Mouse (Mus musculus): ENCODE measurements at regions not wholly inside any gene's neighbourhood (a gene's known extent, or its start where the extent isn't known, plus 50 kb on each side); places are given as distances from the start of the nearest gene placed in this dataset.
A peak's percentile ranks its signal among the peaks of the same experiment; 100 is the strongest.

GRCm38 (mm10) chr13:55974105-55974504 lies 138.1 kb upstream of the Pitx1 start:
- Histone ChIP-seq H3K27ac (ENCODE audit: low read depth, low read length) (no peak overlapping the region), H3K9me3 (ENCODE audit: low read length) (no peaks in the 10 kb centered on the region), H3K4me3 (ENCODE audit: low read depth, low read length) (no peak overlapping the region), H3K27me3 (ENCODE audit: insufficient read depth, low read length) (peaks cover 5% of the 10 kb centered on the region), H3K4me1 (ENCODE audit: insufficient read depth, low read length) (no peaks in the 10 kb centered on the region), H3K36me3 (ENCODE audit: insufficient read depth, low read length) (no peaks in the 10 kb centered on the region), H3K9ac (replicated peaks; ENCODE audit: low read length, poor library complexity, severe bottlenecking) (no peak overlapping the region), H3K4me2 (ENCODE audit: low read depth, low read length, poor library complexity, severe bottlenecking) (no peak overlapping the region)
- TF ChIP-seq CTCF (IDR thresholded peaks at IDR 0.05): peak; percentile 59
- DNase-seq (ENCODE audit: low spot score) (no peak), ATAC-seq (ENCODE audit: low FRiP score) (no peak)
- WGBS: 48% methylated on average over 5 of the region's 5 CpGs

- Histone ChIP-seq H3K4me3 (ENCODE audit: low read depth, low read length) (no peak overlapping the region), H3K9ac (replicated peaks; ENCODE audit: low read length, poor library complexity, severe bottlenecking) (no peak overlapping the region), H3K4me1 (ENCODE audit: insufficient read depth, low read length) (no peaks in the 10 kb centered on the region), H3K27ac (ENCODE audit: low read depth, low read length) (no peak overlapping the region), H3K9me3 (ENCODE audit: low read length) (no peaks in the 10 kb centered on the region), H3K27me3 (ENCODE audit: insufficient read depth, low read length) (no peaks in the 10 kb centered on the region; the same call in 1 of the 2 replicates), H3K4me2 (ENCODE audit: low read depth, low read length, poor library complexity, severe bottlenecking) (no peak overlapping the region), H3K36me3 (ENCODE audit: insufficient read depth, low read length) (no peaks in the 10 kb centered on the region)
- no peak for DNase-seq (ENCODE audit: low spot score)
- WGBS: 85% methylated on average over 6 of the region's 6 CpGs
- TF ChIP-seq CTCF (IDR thresholded peaks at IDR 0.05): 0 out of 2 replicates have a peak, but pooled peaks have one; percentile 9
- no peak for ATAC-seq (ENCODE audit: low FRiP score)
These were observed 134.7 kb upstream of the Pitx1 start for GRCm38 (mm10) chr13:55970687-55971086.

GRCm38 (mm10) chr13:55969473-55969872 lies 133.5 kb upstream of the Pitx1 start:
- DNase-seq (ENCODE audit: low spot score) (no peak), ATAC-seq (ENCODE audit: low FRiP score) (no peak)
- Histone ChIP-seq H3K9me3 (ENCODE audit: low read length) (no peaks in the 10 kb centered on the region), H3K36me3 (ENCODE audit: insufficient read depth, low read length) (no peaks in the 10 kb centered on the region), H3K4me3 (ENCODE audit: low read depth, low read length) (no peak overlapping the region), H3K4me2 (ENCODE audit: low read depth, low read length, poor library complexity, severe bottlenecking) (no peak overlapping the region), H3K27me3 (ENCODE audit: insufficient read depth, low read length) (no peaks in the 10 kb centered on the region; the same call in 1 of the 2 replicates), H3K4me1 (ENCODE audit: insufficient read depth, low read length) (no peaks in the 10 kb centered on the region), H3K9ac (replicated peaks; ENCODE audit: low read length, poor library complexity, severe bottlenecking) (no peak overlapping the region), H3K27ac (ENCODE audit: low read depth, low read length) (no peak overlapping the region)
- 87% methylated on average over 4 of the region's 4 CpGs for WGBS
- TF ChIP-seq CTCF (IDR thresholded peaks at IDR 0.05): peak; percentile 22; the same call in 1 of the 2 replicates

- WGBS: 72% methylated on average over 6 of the region's 6 CpGs
- TF ChIP-seq CTCF (IDR thresholded peaks at IDR 0.05): no peak
- H3K27me3 ChIP-seq (ENCODE audit: insufficient read depth, low read length): peaks cover 14% of the 10 kb centered on the region
These were observed 131.2 kb upstream of the Pitx1 start for GRCm38 (mm10) chr13:55967151-55967550.

GRCm38 (mm10) chr13:55963005-55963620 lies 127.1 kb upstream of the Pitx1 start:
- Histone ChIP-seq H3K27me3 (ENCODE audit: insufficient read depth, low read length) (peaks cover 14% of the 10 kb centered on the region), H3K4me1 (ENCODE audit: insufficient read depth, low read length) (peaks cover 3% of the 10 kb centered on the region; the same call in 1 of the 2 replicates), H3K36me3 (ENCODE audit: insufficient read depth, low read length) (no peaks in the 10 kb centered on the region), H3K4me3 (ENCODE audit: low read depth, low read length) (peak overlapping the region; percentile 27; the same call in 1 of the 2 replicates), H3K9me3 (ENCODE audit: low read length) (no peaks in the 10 kb centered on the region), H3K27ac (ENCODE audit: low read depth, low read length) (no peak overlapping the region), H3K4me2 (ENCODE audit: low read depth, low read length, poor library complexity, severe bottlenecking) (peak overlapping the region; percentile 53), H3K9ac (replicated peaks; ENCODE audit: low read length, poor library complexity, severe bottlenecking) (no peak overlapping the region)
- DNase-seq (ENCODE audit: low spot score): peak; percentile 85
- ATAC-seq (ENCODE audit: low FRiP score): peak; percentile 62; the same call in 1 of the 2 replicates
- peak; percentile 92 for TF ChIP-seq CTCF (IDR thresholded peaks at IDR 0.05)
- 3% methylated on average over 22 of the region's 22 CpGs for WGBS

More at GRCm38 (mm10) chr13:55967151-55967550, 131.2 kb upstream of the Pitx1 start:
- no peaks in the 10 kb centered on the region for H3K9me3 ChIP-seq (ENCODE audit: low read length)
- ATAC-seq (ENCODE audit: low FRiP score) (no peak), DNase-seq (ENCODE audit: low spot score) (no peak)
- peaks cover 3% of the 10 kb centered on the region; the same call in 1 of the 2 replicates for H3K4me1 ChIP-seq (ENCODE audit: insufficient read depth, low read length)
- H3K4me2 ChIP-seq (ENCODE audit: low read depth, low read length, poor library complexity, severe bottlenecking): no peak overlapping the region
- no peaks in the 10 kb centered on the region for H3K36me3 ChIP-seq (ENCODE audit: insufficient read depth, low read length)
- no peak overlapping the region for H3K27ac ChIP-seq (ENCODE audit: low read depth, low read length)
- no peak overlapping the region for H3K9ac ChIP-seq (replicated peaks; ENCODE audit: low read length, poor library complexity, severe bottlenecking)
- H3K4me3 ChIP-seq (ENCODE audit: low read depth, low read length): no peak overlapping the region

- TF ChIP-seq CTCF (IDR thresholded peaks at IDR 0.05): no peak
- Histone ChIP-seq H3K4me2 (ENCODE audit: low read depth, low read length, poor library complexity, severe bottlenecking) (peak overlapping the region; percentile 53; the same call in 1 of the 2 replicates), H3K9ac (replicated peaks; ENCODE audit: low read length, poor library complexity, severe bottlenecking) (no peak overlapping the region), H3K9me3 (ENCODE audit: low read length) (no peaks in the 10 kb centered on the region), H3K27me3 (ENCODE audit: insufficient read depth, low read length) (peaks cover 14% of the 10 kb centered on the region), H3K36me3 (ENCODE audit: insufficient read depth, low read length) (no peaks in the 10 kb centered on the region), H3K4me1 (ENCODE audit: insufficient read depth, low read length) (peaks cover 3% of the 10 kb centered on the region; the same call in 1 of the 2 replicates), H3K4me3 (ENCODE audit: low read depth, low read length) (no peak overlapping the region; the same call in 1 of the 2 replicates), H3K27ac (ENCODE audit: low read depth, low read length) (no peak overlapping the region)
- ATAC-seq (ENCODE audit: low FRiP score) (no peak), DNase-seq (ENCODE audit: low spot score) (no peak)
- 8% methylated on average over 18 of the region's 18 CpGs for WGBS
These were observed 126.4 kb upstream of the Pitx1 start for GRCm38 (mm10) chr13:55962254-55962866.

Data from midbrain, postnatal 0 days (tissue).